Mouse (Mus musculus): ENCODE measurements around the gene Gm17482. TPM values are rescaled to one million over a fixed set of nuclear protein-coding genes. Genes with fewer than 3 reads are reported as not detected.

The Gm17482 gene
- polyA plus RNA-seq, 1 experiment from 2014 or later, result not detected

DNA sequence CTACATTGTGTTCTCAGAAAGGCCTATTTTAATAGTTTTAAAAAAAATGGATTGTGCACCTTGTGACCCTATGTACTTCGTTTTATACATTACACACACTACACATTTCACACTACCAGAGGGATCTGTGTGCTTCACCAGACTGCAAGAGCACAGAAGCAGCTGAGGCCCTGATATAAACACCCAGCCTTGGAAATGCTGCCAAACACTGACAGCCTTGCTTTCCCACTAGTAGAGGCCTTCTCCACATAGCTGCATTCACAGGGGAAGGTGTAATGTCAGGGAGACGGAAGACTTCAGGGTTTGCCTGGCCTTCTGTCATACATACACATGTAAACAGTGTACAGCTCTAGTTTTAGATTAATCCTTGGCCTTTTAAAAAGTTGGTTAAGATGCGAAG lies 28.0 kb downstream of the Gm17482 start:
- H3K4me3 ChIP-seq, result no peak overlapping the region
- H3K36me3 ChIP-seq, result no peaks in the 10 kb centered on the region
- peaks cover 78% of the 10 kb centered on the region for H3K27me3 ChIP-seq (ENCODE audit: insufficient read depth, poor library complexity, severe bottlenecking)
- DNase-seq (ENCODE audit: low spot score), result no peak
- WGBS, result 81% methylated on average over 3 of the region's 3 CpGs
- H3K4me1 ChIP-seq, result peaks cover 15% of the 10 kb centered on the region
- no peak overlapping the region for H3K27ac ChIP-seq
- no peaks in the 10 kb centered on the region for H3K9me3 ChIP-seq

DNA sequence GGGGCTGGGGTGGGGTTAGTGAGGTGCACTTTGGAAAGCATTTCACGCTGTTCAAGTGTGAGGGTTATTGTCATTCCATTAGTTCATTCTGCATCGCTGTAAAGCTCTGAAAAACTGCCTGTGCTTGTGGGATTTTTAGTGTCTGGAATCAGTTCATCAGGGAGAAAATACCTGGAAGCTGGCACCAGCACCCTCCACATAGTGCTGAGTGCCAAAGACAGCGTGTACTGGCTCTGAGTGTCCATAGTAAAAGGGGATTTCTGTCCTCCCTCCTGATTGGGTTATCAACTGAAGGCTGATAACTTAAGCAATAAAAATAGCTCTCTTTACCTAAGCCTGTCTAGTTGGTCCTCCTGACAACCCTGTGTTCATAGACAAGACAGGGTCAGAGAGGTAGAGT lies 33.4 kb downstream of the Gm17482 start:
- WGBS, result 69% methylated on average over 3 of the region's 3 CpGs
- Histone ChIP-seq H3K4me3 (no peak overlapping the region), H3K36me3 (no peaks in the 10 kb centered on the region), H3K9me3 (no peaks in the 10 kb centered on the region), H3K27ac (no peak overlapping the region), H3K27me3 (ENCODE audit: insufficient read depth, poor library complexity, severe bottlenecking) (peaks cover 69% of the 10 kb centered on the region), H3K4me1 (peaks cover 2% of the 10 kb centered on the region; the same call in 1 of the 2 replicates)
- no peak for DNase-seq (ENCODE audit: low spot score)

DNA sequence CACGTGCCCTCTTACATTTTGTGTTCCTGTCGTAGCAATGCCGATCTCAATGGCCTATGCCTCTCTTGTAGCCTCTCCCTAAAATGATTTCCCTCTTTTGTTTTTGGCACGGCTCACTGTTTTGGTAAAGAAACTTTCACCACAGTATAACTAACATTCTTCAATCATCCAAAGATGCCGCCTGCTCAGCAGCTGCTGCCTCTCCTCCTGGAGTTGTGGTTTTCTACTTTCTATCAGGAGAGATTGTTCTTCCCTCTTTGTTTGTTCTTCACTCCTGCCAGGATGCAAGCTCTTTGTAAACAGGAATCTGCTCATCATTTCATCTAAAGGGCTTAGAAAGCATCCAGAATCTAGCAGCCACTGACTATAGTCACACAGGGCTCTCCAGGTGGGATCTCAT lies 39.6 kb downstream of the Gm17482 start:
- no peak overlapping the region for H3K27ac ChIP-seq
- peaks cover 87% of the 10 kb centered on the region for H3K27me3 ChIP-seq (ENCODE audit: insufficient read depth, poor library complexity, severe bottlenecking)
- H3K9me3 ChIP-seq, result no peaks in the 10 kb centered on the region
- no peak for DNase-seq (ENCODE audit: low spot score)
- H3K4me3 ChIP-seq, result no peak overlapping the region
- H3K4me1 ChIP-seq, result peaks cover 17% of the 10 kb centered on the region
- whole genome bisulfite sequencing, result 81% methylated on average over 5 of the region's 5 CpGs
- no peaks in the 10 kb centered on the region for H3K36me3 ChIP-seq

- Histone ChIP-seq H3K36me3 (no peaks in the 10 kb centered on the region), H3K27me3 (ENCODE audit: insufficient read depth, poor library complexity, severe bottlenecking) (peaks cover 88% of the 10 kb centered on the region), H3K9me3 (no peaks in the 10 kb centered on the region), H3K27ac (no peak overlapping the region), H3K4me1 (peaks cover 24% of the 10 kb centered on the region), H3K4me3 (no peak overlapping the region)
- DNase-seq (ENCODE audit: low spot score), result no peak
- WGBS, result 55% methylated on average over 2 of the region's 2 CpGs
Measured at GRCm38 (mm10) chr6:115267916-115268315, 40.8 kb downstream of the Gm17482 start.

- Histone ChIP-seq H3K27ac (no peak overlapping the region), H3K4me3 (no peak overlapping the region), H3K4me1 (peaks cover 24% of the 10 kb centered on the region), H3K36me3 (no peaks in the 10 kb centered on the region), H3K27me3 (ENCODE audit: insufficient read depth, poor library complexity, severe bottlenecking) (peaks cover 88% of the 10 kb centered on the region), H3K9me3 (no peaks in the 10 kb centered on the region)
- DNase-seq (ENCODE audit: low spot score), result no peak
- WGBS, result 82% methylated on average over 10 of the region's 10 CpGs
Measured at GRCm38 (mm10) chr6:115268551-115269385, 41.6 kb downstream of the Gm17482 start.

- H3K9me3 ChIP-seq, result no peaks in the 10 kb centered on the region
- H3K4me3 ChIP-seq, result no peak overlapping the region
- no peaks in the 10 kb centered on the region for H3K36me3 ChIP-seq
- peaks cover 90% of the 10 kb centered on the region for H3K27me3 ChIP-seq (ENCODE audit: insufficient read depth, poor library complexity, severe bottlenecking)
- H3K27ac ChIP-seq, result 0 out of 2 replicates have a peak overlapping the region, but pooled peaks have one; percentile 2
- WGBS, result 48% methylated on average over 5 of the region's 5 CpGs
- H3K4me1 ChIP-seq, result peaks cover 24% of the 10 kb centered on the region
- no peak for DNase-seq (ENCODE audit: low spot score)
Measured at GRCm38 (mm10) chr6:115269561-115269960, 42.4 kb downstream of the Gm17482 start.

DNA sequence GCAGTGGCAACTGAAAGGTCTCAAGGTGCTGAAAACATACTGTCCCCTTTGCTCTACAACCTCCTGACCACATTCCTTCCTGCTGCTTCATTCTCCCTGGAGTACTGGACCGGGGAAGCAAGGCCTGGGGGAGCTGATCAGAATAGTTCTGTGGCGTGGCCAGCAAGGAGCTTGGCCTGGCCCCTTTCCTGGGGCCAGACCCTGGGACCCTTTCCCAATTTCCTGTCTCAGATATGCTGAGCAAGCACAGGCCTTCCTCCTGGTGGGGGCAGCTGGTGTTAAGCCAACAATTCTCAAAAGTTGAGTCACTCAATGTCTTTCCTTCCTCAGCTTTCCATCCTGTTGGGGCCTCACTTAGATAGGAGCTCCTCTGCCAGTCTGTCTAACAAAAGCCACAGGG lies 42.9 kb downstream of the Gm17482 start:
- no peak overlapping the region for H3K4me3 ChIP-seq
- H3K27ac ChIP-seq, result no peak overlapping the region
- H3K36me3 ChIP-seq, result no peaks in the 10 kb centered on the region
- H3K27me3 ChIP-seq (ENCODE audit: insufficient read depth, poor library complexity, severe bottlenecking), result peaks cover 92% of the 10 kb centered on the region
- peaks cover 24% of the 10 kb centered on the region for H3K4me1 ChIP-seq
- no peak for DNase-seq (ENCODE audit: low spot score)
- no peaks in the 10 kb centered on the region for H3K9me3 ChIP-seq
- WGBS, result 24% methylated on average over 2 of the region's 2 CpGs

DNA sequence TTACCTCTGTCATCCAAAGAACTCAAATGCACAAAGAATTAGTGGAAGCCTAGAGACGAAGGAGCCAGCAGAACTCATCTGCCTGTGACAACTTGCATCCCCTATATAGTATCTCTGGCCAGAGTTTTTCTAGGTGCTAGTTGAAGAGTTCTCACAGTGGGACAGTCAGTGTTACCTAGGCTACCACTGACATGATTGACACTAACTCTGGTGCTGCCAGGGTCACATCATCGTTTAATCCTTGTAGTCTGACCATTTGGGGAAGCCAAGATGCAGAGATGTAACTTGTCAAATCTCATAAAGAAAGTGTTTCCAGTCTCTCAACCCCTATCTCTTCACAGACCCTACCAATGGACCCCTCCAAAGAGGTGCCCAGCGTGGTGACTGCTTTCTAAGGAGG lies 44.2 kb downstream of the Gm17482 start:
- peak overlapping the region; percentile 5; the same call in 1 of the 2 replicates for H3K27ac ChIP-seq
- H3K4me3 ChIP-seq, result no peak overlapping the region
- no peak for DNase-seq (ENCODE audit: low spot score)
- H3K4me1 ChIP-seq, result peaks cover 24% of the 10 kb centered on the region
- WGBS, result 63% methylated on average over 3 of the region's 3 CpGs
- no peaks in the 10 kb centered on the region for H3K36me3 ChIP-seq
- H3K9me3 ChIP-seq, result no peaks in the 10 kb centered on the region
- H3K27me3 ChIP-seq (ENCODE audit: insufficient read depth, poor library complexity, severe bottlenecking), result peaks cover 93% of the 10 kb centered on the region

DNA sequence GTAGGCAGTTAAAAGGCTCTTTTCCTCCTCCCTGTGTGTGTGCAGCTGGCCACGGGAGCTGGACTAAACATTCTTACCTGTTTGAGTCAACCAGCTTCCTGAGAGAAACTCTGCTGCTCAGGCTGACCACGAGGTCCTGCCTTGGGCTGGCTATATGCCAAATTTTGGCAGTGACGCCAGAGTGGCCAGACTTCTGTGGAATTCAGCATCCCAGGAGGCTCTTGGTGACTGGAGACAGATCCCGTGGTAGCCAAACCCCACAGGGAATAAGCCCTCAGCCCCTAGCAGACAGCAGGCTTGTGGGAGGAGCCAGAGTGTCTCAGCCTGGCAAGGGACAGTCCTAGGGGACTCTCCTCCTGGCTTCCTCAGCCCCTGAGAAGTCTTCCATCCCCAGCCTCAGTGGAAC lies 44.7 kb downstream of the Gm17482 start:
- H3K4me3 ChIP-seq, result no peak overlapping the region
- peaks cover 93% of the 10 kb centered on the region for H3K27me3 ChIP-seq (ENCODE audit: insufficient read depth, poor library complexity, severe bottlenecking)
- WGBS, result 13% methylated on average over 4 of the region's 4 CpGs
- H3K27ac ChIP-seq, result peak overlapping the region; percentile 18; the same call in 1 of the 2 replicates
- DNase-seq (ENCODE audit: low spot score), result no peak
- no peaks in the 10 kb centered on the region for H3K9me3 ChIP-seq
- peaks cover 24% of the 10 kb centered on the region for H3K4me1 ChIP-seq
- H3K36me3 ChIP-seq, result no peaks in the 10 kb centered on the region

DNA sequence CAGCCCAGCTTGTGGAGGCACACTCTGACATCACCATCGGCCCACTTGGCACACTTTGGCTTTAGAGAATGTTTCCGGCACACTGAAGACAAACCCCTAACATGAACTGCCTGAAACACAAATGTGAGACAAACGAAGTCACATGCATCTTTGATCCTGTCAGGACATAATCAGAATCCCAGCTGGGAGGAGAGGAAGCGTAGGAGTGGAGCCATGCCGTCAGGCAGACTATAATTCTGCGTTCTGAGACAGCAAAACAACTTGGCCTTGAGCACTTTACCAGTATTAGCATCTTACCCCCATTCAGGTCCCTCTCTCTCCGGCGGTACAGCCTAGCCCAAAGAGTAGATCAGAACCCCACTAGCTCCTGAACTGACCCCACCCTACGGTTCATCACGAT lies 46.2 kb downstream of the Gm17482 start:
- no peak overlapping the region for H3K4me3 ChIP-seq
- H3K36me3 ChIP-seq, result no peaks in the 10 kb centered on the region
- no peaks in the 10 kb centered on the region for H3K9me3 ChIP-seq
- WGBS, result 82% methylated on average over 10 of the region's 10 CpGs
- H3K27ac ChIP-seq, result no peak overlapping the region; the same call in 1 of the 2 replicates
- peaks cover 95% of the 10 kb centered on the region for H3K27me3 ChIP-seq (ENCODE audit: insufficient read depth, poor library complexity, severe bottlenecking)
- no peak for DNase-seq (ENCODE audit: low spot score)
- H3K4me1 ChIP-seq, result peaks cover 30% of the 10 kb centered on the region

DNA sequence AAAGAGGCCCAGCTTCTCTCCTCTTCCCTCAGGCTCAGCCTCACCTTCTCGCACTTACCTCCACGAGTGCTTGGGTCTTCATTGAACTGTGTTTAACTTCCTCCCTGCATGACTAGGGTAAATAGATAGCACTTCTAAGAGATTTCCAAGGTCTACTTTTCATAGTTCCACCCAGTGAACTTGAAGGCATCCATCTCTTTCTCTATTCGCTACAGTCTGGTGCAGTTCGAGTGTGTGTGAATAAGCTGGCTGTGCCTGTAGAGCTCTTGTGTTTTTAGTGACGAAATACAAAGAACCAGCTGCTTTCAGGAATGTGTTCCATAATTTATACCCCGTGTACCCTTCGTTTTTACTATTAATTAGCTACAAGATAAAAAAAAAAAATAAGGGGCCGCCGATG lies 47.6 kb downstream of the Gm17482 start:
- no peak for DNase-seq (ENCODE audit: low spot score)
- H3K9me3 ChIP-seq, result no peaks in the 10 kb centered on the region
- 76% methylated on average over 9 of the region's 9 CpGs for WGBS
- no peak overlapping the region for H3K4me3 ChIP-seq
- H3K36me3 ChIP-seq, result no peaks in the 10 kb centered on the region
- peaks cover 29% of the 10 kb centered on the region for H3K4me1 ChIP-seq
- no peak overlapping the region for H3K27ac ChIP-seq
- peaks cover 96% of the 10 kb centered on the region for H3K27me3 ChIP-seq (ENCODE audit: insufficient read depth, poor library complexity, severe bottlenecking)

- WGBS, result 91% methylated on average over 10 of the region's 10 CpGs
- DNase-seq (ENCODE audit: low spot score), result no peak
- Histone ChIP-seq H3K9me3 (no peaks in the 10 kb centered on the region), H3K36me3 (no peaks in the 10 kb centered on the region), H3K4me1 (peaks cover 24% of the 10 kb centered on the region), H3K27ac (no peak overlapping the region), H3K4me3 (no peak overlapping the region), H3K27me3 (ENCODE audit: insufficient read depth, poor library complexity, severe bottlenecking) (peaks cover 96% of the 10 kb centered on the region)
Measured at GRCm38 (mm10) chr6:115275116-115275815, 48.1 kb downstream of the Gm17482 start.

GRCm38 (mm10) chr6:115278086-115278485 lies 50.9 kb downstream of the Gm17482 start:
- Histone ChIP-seq H3K9me3 (no peaks in the 10 kb centered on the region), H3K27me3 (ENCODE audit: insufficient read depth, poor library complexity, severe bottlenecking) (peaks cover 100% of the 10 kb centered on the region), H3K36me3 (no peaks in the 10 kb centered on the region), H3K4me3 (no peak overlapping the region), H3K4me1 (peaks cover 6% of the 10 kb centered on the region), H3K27ac (no peak overlapping the region)
- DNase-seq (ENCODE audit: low spot score), result no peak
- WGBS, result 69% methylated on average over 8 of the region's 8 CpGs
